Mouse (Mus musculus) gastrocnemius, adult 2 months (tissue): ENCODE measurements at regions not wholly inside any gene's neighbourhood (a gene's known extent, or its start where the extent isn't known, plus 50 kb on each side); places are given as distances from the start of the nearest gene placed in this dataset.
"Not testable (repeated sequence)": the region's sequence is repeated elsewhere in the genome, so short reads cannot be mapped to it uniquely, and the experiment has no call there.

Experiments used
- DNase-seq: peaks from one replicate; pipeline ENCODE4 v3.0.0; 2022
- H3K27ac ChIP-seq: fragments of 200-600 bp; 2 replicates; pipeline ENCODE4 v1.8.1; 2022; ENCODE audit warnings: mild to moderate bottlenecking
- H3K4me3 ChIP-seq: fragments of 200-600 bp; 2 replicates; pipeline ENCODE4 v1.8.1; 2022; ENCODE audit warnings: mild to moderate bottlenecking, moderate library complexity
- CTCF ChIP-seq: fragments of 200-600 bp; IDR thresholded peaks from 2 replicates; pipeline ENCODE4 v1.8.1; 2022; ENCODE audit warnings: antibody characterized with exemption, mild to moderate bottlenecking, moderate library complexity
- intact Hi-C: fragments of 180-260 bp; cut with DNase I; formaldehyde crosslinking; loops from one replicate; pipeline ENCODE4 v1.15.1; 2025

- intact Hi-C loops = no loop called here
- TF ChIP-seq CTCF = no peak
- DNase-seq = no peak
- Histone ChIP-seq H3K4me3 (no peak overlapping the region), H3K27ac (no peak overlapping the region)
Measured at GRCm38 (mm10) chr5:102123285-102123684, 53.6 kb upstream of the Wdfy3 start.

GRCm38 (mm10) chr5:102126737-102127136 is 57.0 kb upstream of the Wdfy3 start:
- DNase-seq = peak; percentile 34
- H3K4me3 ChIP-seq = no peak overlapping the region
- TF ChIP-seq CTCF = peak; percentile 68
- H3K27ac ChIP-seq = no peak overlapping the region
- intact Hi-C loops = no loop called here

GRCm38 (mm10) chr5:102147991-102148390 is 78.3 kb upstream of the Wdfy3 start:
- DNase-seq = no peak
- H3K4me3 ChIP-seq = no peak overlapping the region
- no peak for TF ChIP-seq CTCF
- intact Hi-C loops = loop anchor here (5.0 to 10.0 kb wide), 2 partner anchors 544 to 727 kb away; no protein-coding TSS in a partner anchor
- H3K27ac ChIP-seq = no peak overlapping the region

- Histone ChIP-seq H3K4me3 (no peak overlapping the region), H3K27ac (no peak overlapping the region)
- peak; percentile 80 for DNase-seq
- TF ChIP-seq CTCF = peak; percentile 95
- intact Hi-C loops = loop anchor here (5.0 to 10.0 kb wide), 2 partner anchors 543 to 725 kb away; no protein-coding TSS in a partner anchor
Measured at GRCm38 (mm10) chr5:102149481-102150129, 79.9 kb upstream of the Wdfy3 start.

GRCm38 (mm10) chr5:102159621-102160020 is 89.9 kb upstream of the Wdfy3 start:
- DNase-seq = no peak
- no peak for TF ChIP-seq CTCF
- Histone ChIP-seq H3K27ac (no peak overlapping the region), H3K4me3 (no peak overlapping the region)
- intact Hi-C loops = no loop called here

- no peak for DNase-seq
- Histone ChIP-seq H3K27ac (no peak overlapping the region), H3K4me3 (no peak overlapping the region)
- intact Hi-C loops = no loop called here
- TF ChIP-seq CTCF = no peak
Measured at GRCm38 (mm10) chr5:102167981-102168380, 98.3 kb upstream of the Wdfy3 start.

GRCm38 (mm10) chr5:102171808-102172207 is 102.1 kb upstream of the Wdfy3 start:
- no peak overlapping the region for H3K4me3 ChIP-seq
- intact Hi-C loops = no loop called here

GRCm38 (mm10) chr5:102180250-102180649 is 110.5 kb upstream of the Wdfy3 start:
- intact Hi-C loops = no loop called here
- no peak overlapping the region for H3K4me3 ChIP-seq
- no peak for DNase-seq
- no peak for TF ChIP-seq CTCF
- no peak overlapping the region for H3K27ac ChIP-seq

More at GRCm38 (mm10) chr5:102171808-102172207, 102.1 kb upstream of the Wdfy3 start:
- no peak for DNase-seq
- H3K27ac ChIP-seq = no peak overlapping the region
- no peak for TF ChIP-seq CTCF

GRCm38 (mm10) chr5:102188951-102189350 is 119.2 kb upstream of the Wdfy3 start:
- H3K27ac ChIP-seq, intact Hi-C loops, H3K4me3 ChIP-seq, DNase-seq: not testable (repeated sequence)

- intact Hi-C loops = loop anchor here (5.0 to 10.0 kb wide), 2 partner anchors 486 to 668 kb away; no protein-coding TSS in a partner anchor
- Histone ChIP-seq H3K27ac (no peak overlapping the region), H3K4me3 (no peak overlapping the region)
- no peak for DNase-seq
- TF ChIP-seq CTCF = no peak
Measured at GRCm38 (mm10) chr5:102206456-102206855, 136.7 kb upstream of the Wdfy3 start.

- DNase-seq = peak; percentile 77
- intact Hi-C loops = loop anchor here (5.0 to 10.0 kb wide), 2 partner anchors 485 to 668 kb away; no protein-coding TSS in a partner anchor
- H3K27ac ChIP-seq = no peak overlapping the region
- peak overlapping the region; percentile 46 for H3K4me3 ChIP-seq
- peak; percentile 85 for TF ChIP-seq CTCF
Measured at GRCm38 (mm10) chr5:102206953-102207352, 137.2 kb upstream of the Wdfy3 start.

- TF ChIP-seq CTCF = peak; percentile 63
- Histone ChIP-seq H3K4me3 (no peak overlapping the region), H3K27ac (no peak overlapping the region)
- DNase-seq = peak; percentile 54
- intact Hi-C loops = no loop called here
Measured at GRCm38 (mm10) chr5:102213145-102213544, 143.4 kb upstream of the Wdfy3 start.

GRCm38 (mm10) chr5:102227131-102227530 is 157.4 kb upstream of the Wdfy3 start:
- no peak for TF ChIP-seq CTCF
- no peak overlapping the region for H3K4me3 ChIP-seq
- no peak for DNase-seq
- intact Hi-C loops = no loop called here
- H3K27ac ChIP-seq = no peak overlapping the region

- TF ChIP-seq CTCF = no peak
- Histone ChIP-seq H3K27ac (no peak overlapping the region), H3K4me3 (no peak overlapping the region)
- no peak for DNase-seq
- intact Hi-C loops = no loop called here
Measured at GRCm38 (mm10) chr5:102242614-102243013, 172.9 kb upstream of the Wdfy3 start.
